Comparison of ENCODE assay signal across 29 mouse cellular contexts in genomic region chr15:102961728-102962127, GRCm38 (mm10). TPM values are rescaled to one million over a fixed set of nuclear protein-coding genes. Genes with fewer than 3 reads are reported as not detected.
DNase-seq lines count a peak whose midpoint lies in the region; ATAC-seq and TF ChIP-seq lines count a peak whose summit lies in the region.
"Had no signal": no experiment of that assay in that cellular context is flagged by ENCODE, and none has a peak within 500 bp of the region (broad histone marks: within the 10 kb centered on the region; RNA-seq: fewer than 3 reads in every experiment).

No protein-coding gene starts in this region.

- peak; percentile 67 for DNase-seq in gastrocnemius, adult 2 months
- DNase-seq in gastrocnemius, postnatal 14 days: no peak
- peak; percentile 82 for DNase-seq in kidney, postnatal 0 days (ENCODE audit: low spot score)
- DNase-seq in kidney, postnatal 14 days: no peak
- DNase-seq in skeletal muscle tissue, adult 2 months (ENCODE audit: low read depth, low spot score): peak; percentile 46
- no peak for DNase-seq in embryo, embryonic 10 days (ENCODE audit: low spot score)
- no peak for DNase-seq in liver, postnatal 0 days
- DNase-seq: cerebellum, adult 2 months; left cerebral cortex, postnatal 4 days had no signal

- peak overlapping the region; percentile 46; the same call in 1 of the 2 replicates for H3K9ac ChIP-seq in kidney, postnatal 0 days (ENCODE audit: low read depth, low read length)
- 0 out of 2 replicates have a peak overlapping the region, but pooled peaks have one; percentile 13 for H3K9ac ChIP-seq in limb, embryonic 13.5 days
- H3K9ac ChIP-seq in liver, postnatal 0 days (replicated peaks): no peak overlapping the region
- H3K9ac ChIP-seq: embryonic facial prominence, embryonic 12.5 days; heart, embryonic 13.5 days; hindbrain, embryonic 14.5 days; intestine, embryonic 15.5 days; liver, embryonic 14.5 days had no signal

- intact Hi-C loops in gastrocnemius, adult 2 months (cut with DNase I): no loop called here
- intact Hi-C loops in gastrocnemius, postnatal 14 days (cut with DNase I; ENCODE audit: low total_unique reads): no loop called here

- H3K4me1 ChIP-seq in kidney, postnatal 0 days (replicated peaks; ENCODE audit: insufficient read depth, low read length): peaks cover 25% of the 10 kb centered on the region
- H3K4me1 ChIP-seq in limb, embryonic 13.5 days: peaks cover 30% of the 10 kb centered on the region
- H3K4me1 ChIP-seq in liver, postnatal 0 days (ENCODE audit: insufficient read depth): no peaks in the 10 kb centered on the region

- no peaks in the 10 kb centered on the region for H3K9me3 ChIP-seq in kidney, postnatal 0 days (replicated peaks; ENCODE audit: low read length)
- H3K9me3 ChIP-seq in limb, embryonic 13.5 days: no peaks in the 10 kb centered on the region
- no peaks in the 10 kb centered on the region for H3K9me3 ChIP-seq in liver, postnatal 0 days (ENCODE audit: low read length)
- H3K9me3 ChIP-seq: embryonic facial prominence, embryonic 12.5 days; heart, embryonic 13.5 days; intestine, embryonic 15.5 days; midbrain, embryonic 10.5 days had no signal

- no peak for TF ChIP-seq CTCF in gastrocnemius, adult 2 months (IDR thresholded peaks at IDR 0.05)
- no peak for TF ChIP-seq CTCF in kidney, postnatal 0 days (IDR thresholded peaks at IDR 0.05; ENCODE audit: low read depth)
- no peak for TF ChIP-seq CTCF in liver, postnatal 0 days (IDR thresholded peaks at IDR 0.05; ENCODE audit: low read depth)

- no peaks in the 10 kb centered on the region for H3K27me3 ChIP-seq in kidney, postnatal 0 days (ENCODE audit: insufficient read depth, low read length)
- peaks cover 90% of the 10 kb centered on the region for H3K27me3 ChIP-seq in limb, embryonic 13.5 days
- peaks cover 92% of the 10 kb centered on the region for H3K27me3 ChIP-seq in liver, postnatal 0 days (ENCODE audit: insufficient read depth, low read length)

- WGBS in kidney, postnatal 0 days: 2% methylated on average over 6 of the region's 6 CpGs
- 5% methylated on average over 6 of the region's 6 CpGs for WGBS in limb, embryonic 13.5 days
- 11% methylated on average over 6 of the region's 6 CpGs for WGBS in liver, postnatal 0 days (ENCODE audit: insufficient replicate concordance)

- peak overlapping the region; percentile 93 for H3K4me3 ChIP-seq in gastrocnemius, adult 2 months
- H3K4me3 ChIP-seq in kidney, postnatal 0 days (replicated peaks; ENCODE audit: low read depth, low read length): peak overlapping the region; percentile 24
- peak overlapping the region; percentile 12 for H3K4me3 ChIP-seq in limb, embryonic 13.5 days
- H3K4me3 ChIP-seq in liver, postnatal 0 days (ENCODE audit: low read depth, low read length): no peak overlapping the region
- H3K4me3 ChIP-seq: embryonic facial prominence, embryonic 12.5 days; heart, embryonic 13.5 days; intestine, embryonic 15.5 days; midbrain, embryonic 10.5 days had no signal

- ATAC-seq in kidney, postnatal 0 days (replicated peaks; ENCODE audit: low FRiP score, low read depth): no peak
- ATAC-seq in limb, embryonic 13.5 days (ENCODE audit: low FRiP score, low read depth): no peak
- no peak for ATAC-seq in liver, postnatal 0 days
- ATAC-seq: forebrain, embryonic 14.5 days; intestine, embryonic 15.5 days had no signal

- no peak for TF ChIP-seq EP300 in liver, postnatal 0 days (IDR thresholded peaks at IDR 0.05; ENCODE audit: low read depth)

- H3K27ac ChIP-seq in gastrocnemius, adult 2 months: peak overlapping the region; percentile 99
- peak overlapping the region; percentile 90 for H3K27ac ChIP-seq in kidney, postnatal 0 days
- peak overlapping the region; percentile 44; the same call in 1 of the 2 replicates for H3K27ac ChIP-seq in limb, embryonic 13.5 days
- no peak overlapping the region for H3K27ac ChIP-seq in liver, postnatal 0 days (ENCODE audit: low read depth)
- H3K27ac ChIP-seq: embryonic facial prominence, embryonic 12.5 days; heart, embryonic 13.5 days; hindbrain, embryonic 14.5 days; intestine, embryonic 15.5 days; liver, embryonic 14.5 days; macrophage; midbrain, embryonic 10.5 days; stomach, postnatal 0 days had no signal

- H3K4me2 ChIP-seq in kidney, postnatal 0 days (ENCODE audit: low read length): peak overlapping the region; percentile 90
- H3K4me2 ChIP-seq in limb, embryonic 13.5 days (replicated peaks): peak overlapping the region; percentile 47
- H3K4me2 ChIP-seq in liver, postnatal 0 days (ENCODE audit: low read depth, low read length): no peak overlapping the region
- H3K4me2 ChIP-seq: embryonic facial prominence, embryonic 12.5 days; heart, embryonic 13.5 days; hindbrain, embryonic 14.5 days had no signal

- H3K36me3 ChIP-seq in kidney, postnatal 0 days (ENCODE audit: insufficient read depth, low read length): no peaks in the 10 kb centered on the region
- no peaks in the 10 kb centered on the region for H3K36me3 ChIP-seq in limb, embryonic 13.5 days
- H3K36me3 ChIP-seq in liver, postnatal 0 days (replicated peaks; ENCODE audit: insufficient read depth, low read length): no peaks in the 10 kb centered on the region
- H3K36me3 ChIP-seq: embryonic facial prominence, embryonic 12.5 days; heart, embryonic 13.5 days; intestine, embryonic 15.5 days; midbrain, embryonic 10.5 days had no signal

RNA-seq across cellular contexts. Expression of gene Hoxc10, which starts 4.9 kb away (rescaled TPM):
- 10 to 100 TPM; 72.4 to 84.8 TPM for total RNA-seq in gastrocnemius, adult 2 months (2021)
- total RNA-seq in gastrocnemius, postnatal 14 days (2021): 10 to 100 TPM; 47.9 to 48.0 TPM
- polyA plus RNA-seq in kidney, postnatal 0 days (2015; fragmentation: Nextera tagmentation; extraction: Ambion mirVana): 30.6 and 34.1 TPM in 2 replicates
- 11.0 and 11.3 TPM in 2 replicates for polyA plus RNA-seq in limb, embryonic 13.5 days (2015; fragmentation: Nextera tagmentation; extraction: Ambion mirVana)
- not detected in 2 replicates for polyA plus RNA-seq in liver, postnatal 0 days (2015; fragmentation: Nextera tagmentation; extraction: Ambion mirVana)
- total RNA-seq: CH12.LX; common myeloid progenitor, adult 5-6 weeks; granulocyte monocyte progenitor cell, adult 5-6 weeks; heart, postnatal 25 days; left cerebral cortex, adult 18-20 months; left cerebral cortex, postnatal 4 days; midbrain, postnatal 0 days; neutrophil, adult 5-6 weeks had no signal
- polyA plus RNA-seq: cerebellum, adult 2 months; embryonic facial prominence, embryonic 12.5 days; forebrain, embryonic 14.5 days; heart, embryonic 13.5 days; hindbrain, embryonic 14.5 days; liver, embryonic 14.5 days; lung, embryonic 16.5 days; macrophage; midbrain, embryonic 10.5 days; midbrain, postnatal 0 days; stomach, postnatal 0 days; thymus, postnatal 0 days had no signal

RNA-seq across cellular contexts. Expression of gene Hoxc5, which starts 5.5 kb away (rescaled TPM):
- total RNA-seq in gastrocnemius, adult 2 months (2021): 1 to 10 TPM; 2.7 to 2.9 TPM
- total RNA-seq in gastrocnemius, postnatal 14 days (2021): 1 to 10 TPM; 1.4 to 1.8 TPM
- 2.7 and 3.9 TPM in 2 replicates for polyA plus RNA-seq in kidney, postnatal 0 days (2015; fragmentation: Nextera tagmentation; extraction: Ambion mirVana)
- polyA plus RNA-seq in limb, embryonic 13.5 days (2015; fragmentation: Nextera tagmentation; extraction: Ambion mirVana): 5.2 and 6.7 TPM in 2 replicates
- not detected in 2 replicates for polyA plus RNA-seq in liver, postnatal 0 days (2015; fragmentation: Nextera tagmentation; extraction: Ambion mirVana)
- total RNA-seq: common myeloid progenitor, adult 5-6 weeks; granulocyte monocyte progenitor cell, adult 5-6 weeks; heart, postnatal 25 days; left cerebral cortex, adult 18-20 months; left cerebral cortex, postnatal 4 days; neutrophil, adult 5-6 weeks had no signal
- polyA plus RNA-seq: forebrain, embryonic 14.5 days; macrophage; midbrain, postnatal 0 days had no signal

RNA-seq across cellular contexts. Expression of gene Hoxc11, which starts 7.5 kb away (rescaled TPM):
- total RNA-seq in gastrocnemius, adult 2 months (2021): 10 to 100 TPM in 1 of 2 experiments, 1 to 10 TPM in 1; 6.9 to 11.7 TPM
- 1 to 10 TPM; 6.6 to 9.1 TPM for total RNA-seq in gastrocnemius, postnatal 14 days (2021)
- polyA plus RNA-seq in kidney, postnatal 0 days (2015; fragmentation: Nextera tagmentation; extraction: Ambion mirVana): 1.5 and 1.8 TPM in 2 replicates
- 2.1 and 2.6 TPM in 2 replicates for polyA plus RNA-seq in limb, embryonic 13.5 days (2015; fragmentation: Nextera tagmentation; extraction: Ambion mirVana)
- not detected in 2 replicates for polyA plus RNA-seq in liver, postnatal 0 days (2015; fragmentation: Nextera tagmentation; extraction: Ambion mirVana)
- total RNA-seq: CH12.LX; common myeloid progenitor, adult 5-6 weeks; granulocyte monocyte progenitor cell, adult 5-6 weeks; heart, postnatal 25 days; left cerebral cortex, adult 18-20 months; left cerebral cortex, postnatal 4 days; midbrain, postnatal 0 days; neutrophil, adult 5-6 weeks had no signal
- polyA plus RNA-seq: cerebellum, adult 2 months; embryonic facial prominence, embryonic 12.5 days; forebrain, embryonic 14.5 days; heart, embryonic 13.5 days; hindbrain, embryonic 14.5 days; intestine, embryonic 15.5 days; liver, embryonic 14.5 days; lung, embryonic 16.5 days; macrophage; midbrain, embryonic 10.5 days; midbrain, postnatal 0 days; stomach, postnatal 0 days had no signal

RNA-seq across cellular contexts. Expression of gene Hoxc9, which starts 14.5 kb away (rescaled TPM):
- total RNA-seq in gastrocnemius, adult 2 months (2021): 1 to 10 TPM; 6.7 to 8.3 TPM
- 1 to 10 TPM; 5.7 to 5.8 TPM for total RNA-seq in gastrocnemius, postnatal 14 days (2021)
- 11.0 and 12.4 TPM in 2 replicates for polyA plus RNA-seq in kidney, postnatal 0 days (2015; fragmentation: Nextera tagmentation; extraction: Ambion mirVana)
- polyA plus RNA-seq in limb, embryonic 13.5 days (2015; fragmentation: Nextera tagmentation; extraction: Ambion mirVana): 1.7 and 2.1 TPM in 2 replicates
- polyA plus RNA-seq in liver, postnatal 0 days (2015; fragmentation: Nextera tagmentation; extraction: Ambion mirVana): not detected in 2 replicates
- total RNA-seq: common myeloid progenitor, adult 5-6 weeks; granulocyte monocyte progenitor cell, adult 5-6 weeks; heart, postnatal 25 days; left cerebral cortex, adult 18-20 months; left cerebral cortex, postnatal 4 days; midbrain, postnatal 0 days; neutrophil, adult 5-6 weeks had no signal
- polyA plus RNA-seq: cerebellum, adult 2 months; embryonic facial prominence, embryonic 12.5 days; forebrain, embryonic 14.5 days; heart, embryonic 13.5 days; lung, embryonic 16.5 days; macrophage; midbrain, embryonic 10.5 days; midbrain, postnatal 0 days; stomach, postnatal 0 days; thymus, postnatal 0 days had no signal

RNA-seq across cellular contexts. Expression of gene Hoxc12, which starts 25.2 kb away (rescaled TPM):
- total RNA-seq in gastrocnemius, adult 2 months (2021): not detected
- under 1 TPM in 1 of 2 experiments, not detected in 1; 0.22 TPM for total RNA-seq in gastrocnemius, postnatal 14 days (2021)
- not detected in 2 replicates for polyA plus RNA-seq in kidney, postnatal 0 days (2015; fragmentation: Nextera tagmentation; extraction: Ambion mirVana)
- 2.8 and 3.1 TPM in 2 replicates for polyA plus RNA-seq in limb, embryonic 13.5 days (2015; fragmentation: Nextera tagmentation; extraction: Ambion mirVana)
- not detected in 2 replicates for polyA plus RNA-seq in liver, postnatal 0 days (2015; fragmentation: Nextera tagmentation; extraction: Ambion mirVana)
- total RNA-seq: CH12.LX; common myeloid progenitor, adult 5-6 weeks; granulocyte monocyte progenitor cell, adult 5-6 weeks; heart, postnatal 25 days; left cerebral cortex, adult 18-20 months; left cerebral cortex, postnatal 4 days; midbrain, postnatal 0 days; neutrophil, adult 5-6 weeks had no signal
- polyA plus RNA-seq: cerebellum, adult 2 months; embryonic facial prominence, embryonic 12.5 days; forebrain, embryonic 14.5 days; heart, embryonic 13.5 days; hindbrain, embryonic 14.5 days; intestine, embryonic 15.5 days; liver, embryonic 14.5 days; lung, embryonic 16.5 days; macrophage; midbrain, embryonic 10.5 days; midbrain, postnatal 0 days; stomach, postnatal 0 days; thymus, postnatal 0 days; urinary bladder, adult 2 months had no signal

Comparison
In these comparisons a context has a peak if more than half of its experiments do, and no peak if none do; other contexts are left out.
1. DNase-seq: peak in gastrocnemius, adult 2 months (single experiment), kidney, postnatal 0 days (single experiment) and skeletal muscle tissue, adult 2 months (single experiment); none in gastrocnemius, postnatal 14 days (single experiment), kidney, postnatal 14 days (single experiment), embryo, embryonic 10 days (single experiment) and liver, postnatal 0 days (single experiment).
2. RNA of gene Hoxc10, which starts 4.9 kb away (polyA plus RNA-seq): 30.6 to 34.1 TPM in kidney, postnatal 0 days and 11.0 to 11.3 TPM in limb, embryonic 13.5 days; not detected in liver, postnatal 0 days; every median in the first group is over 10 times any median in the second.